Mouse (Mus musculus): ENCODE data around the gene Nrxn3. TPM values are rescaled to one million over a fixed set of nuclear protein-coding genes. Genes with fewer than 3 reads are reported as not detected.

Nrxn3 gene
- polyA plus RNA-seq, 1 experiment from 2014 or later, result 5.3 TPM

DNA sequence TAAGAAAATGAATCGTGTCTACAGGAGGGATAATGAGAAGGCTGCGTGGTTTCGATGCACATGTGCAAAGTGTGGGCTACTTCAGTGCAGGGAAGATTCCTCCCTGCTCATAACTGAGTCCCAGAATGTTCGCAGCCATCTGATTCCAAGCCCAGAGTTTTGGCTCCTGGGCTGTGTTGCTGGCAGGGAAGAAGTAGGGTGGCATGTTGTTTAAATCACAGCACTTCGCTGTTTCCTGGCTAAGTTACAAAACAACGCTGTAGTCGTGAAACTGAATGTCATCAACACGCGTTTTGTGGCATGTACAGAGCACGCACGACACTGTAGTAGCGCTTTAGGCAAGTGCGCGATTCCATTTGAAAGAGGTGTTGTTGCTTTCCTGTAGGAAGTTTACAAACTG, 999.8 kb downstream of the Nrxn3 start:
- 92% methylated on average over 14 of the region's 14 CpGs for WGBS

DNA sequence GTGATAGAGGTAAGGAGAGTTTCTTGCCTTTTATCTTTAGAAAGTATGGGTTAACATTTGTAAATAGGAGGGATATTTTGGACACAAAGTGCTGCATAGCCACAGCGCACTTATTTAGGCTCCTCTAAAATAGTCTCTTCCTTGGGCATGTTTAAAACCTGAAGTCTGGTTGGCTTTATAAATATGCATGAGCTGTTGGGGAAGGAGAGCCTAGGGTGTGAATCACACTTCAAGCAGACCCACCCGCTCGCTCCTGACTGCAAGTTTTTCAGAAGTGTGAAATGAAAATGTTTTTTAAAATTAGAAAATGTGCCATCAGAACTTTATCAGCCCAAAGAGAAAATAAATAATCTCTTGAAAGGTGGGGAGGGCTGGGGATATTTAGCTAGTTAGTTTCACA, 1001.4 kb downstream of the Nrxn3 start:
- Histone ChIP-seq H3K9ac (no peak overlapping the region), H3K4me3 (replicated peaks) (no peak overlapping the region), H3K27ac (no peak overlapping the region), H3K27me3 (no peaks in the 10 kb centered on the region), H3K4me2 (no peak overlapping the region), H3K9me3 (replicated peaks) (no peaks in the 10 kb centered on the region), H3K4me1 (no peaks in the 10 kb centered on the region), H3K36me3 (no peaks in the 10 kb centered on the region)
- ATAC-seq (replicated peaks; ENCODE audit: low FRiP score), result no peak
- WGBS, result 64% methylated on average over 3 of the region's 3 CpGs

More for the DNA sequence above, 999.8 kb downstream of the Nrxn3 start:
- Histone ChIP-seq H3K36me3 (no peaks in the 10 kb centered on the region), H3K4me2 (no peak overlapping the region), H3K9me3 (replicated peaks) (no peaks in the 10 kb centered on the region), H3K4me1 (no peaks in the 10 kb centered on the region), H3K27ac (no peak overlapping the region), H3K4me3 (replicated peaks) (no peak overlapping the region), H3K27me3 (no peaks in the 10 kb centered on the region), H3K9ac (no peak overlapping the region)
- no peak for ATAC-seq (replicated peaks; ENCODE audit: low FRiP score)

DNA sequence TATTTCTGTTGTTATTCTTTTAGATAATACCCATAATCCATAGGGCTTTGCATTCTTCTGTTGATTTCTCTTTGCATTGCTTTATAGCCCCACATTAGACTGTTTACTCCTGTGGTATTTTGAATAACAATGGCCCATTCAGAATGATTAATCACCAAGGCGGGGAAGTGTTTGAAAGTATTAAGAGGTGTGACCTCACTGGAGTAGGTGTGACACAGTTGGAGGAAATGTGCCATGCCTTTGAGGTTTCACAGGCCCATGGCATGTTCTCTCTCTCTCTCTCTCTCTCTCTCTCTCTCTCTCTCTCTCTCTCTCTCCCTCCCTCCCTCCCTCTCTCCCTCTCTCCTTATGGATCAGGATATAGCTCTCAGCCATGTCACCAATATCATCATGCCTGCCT, 1019.6 kb downstream of the Nrxn3 start:
- WGBS, result 59% methylated on average over 1 of the region's 1 CpGs
- ATAC-seq (replicated peaks; ENCODE audit: low FRiP score), result no peak
- H3K4me1 ChIP-seq, result no peaks in the 10 kb centered on the region
- H3K4me3 ChIP-seq (replicated peaks), result no peak overlapping the region
- no peak overlapping the region for H3K9ac ChIP-seq
- no peaks in the 10 kb centered on the region for H3K9me3 ChIP-seq (replicated peaks)
- H3K27me3 ChIP-seq, result no peaks in the 10 kb centered on the region
- no peak overlapping the region for H3K27ac ChIP-seq
- H3K36me3 ChIP-seq, result no peaks in the 10 kb centered on the region
- no peak overlapping the region for H3K4me2 ChIP-seq

DNA sequence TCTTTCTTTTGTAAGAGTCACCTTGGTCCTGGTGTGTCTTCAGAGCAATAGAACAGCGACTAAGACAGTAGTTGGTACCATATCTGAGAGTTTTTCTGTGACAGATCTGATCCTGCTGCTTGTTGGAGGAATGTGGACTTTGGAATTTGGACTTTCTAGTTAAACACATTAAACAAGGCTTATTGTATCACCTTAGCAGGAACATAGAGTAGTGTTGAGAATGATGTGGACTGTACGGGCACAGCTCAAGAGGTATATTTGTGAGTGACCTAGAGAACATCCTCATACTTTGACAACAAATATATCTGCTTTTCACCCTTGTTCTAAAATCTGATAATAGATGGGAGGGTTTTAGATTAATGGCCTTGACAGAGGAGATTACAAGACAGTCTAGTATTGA, 1020.1 kb downstream of the Nrxn3 start:
- ATAC-seq (replicated peaks; ENCODE audit: low FRiP score), result no peak
- WGBS, result 89% methylated on average over 2 of the region's 2 CpGs
- Histone ChIP-seq H3K9ac (no peak overlapping the region), H3K36me3 (no peaks in the 10 kb centered on the region), H3K27me3 (no peaks in the 10 kb centered on the region), H3K4me3 (replicated peaks) (no peak overlapping the region), H3K9me3 (replicated peaks) (no peaks in the 10 kb centered on the region), H3K4me1 (no peaks in the 10 kb centered on the region), H3K27ac (no peak overlapping the region), H3K4me2 (no peak overlapping the region)

DNA sequence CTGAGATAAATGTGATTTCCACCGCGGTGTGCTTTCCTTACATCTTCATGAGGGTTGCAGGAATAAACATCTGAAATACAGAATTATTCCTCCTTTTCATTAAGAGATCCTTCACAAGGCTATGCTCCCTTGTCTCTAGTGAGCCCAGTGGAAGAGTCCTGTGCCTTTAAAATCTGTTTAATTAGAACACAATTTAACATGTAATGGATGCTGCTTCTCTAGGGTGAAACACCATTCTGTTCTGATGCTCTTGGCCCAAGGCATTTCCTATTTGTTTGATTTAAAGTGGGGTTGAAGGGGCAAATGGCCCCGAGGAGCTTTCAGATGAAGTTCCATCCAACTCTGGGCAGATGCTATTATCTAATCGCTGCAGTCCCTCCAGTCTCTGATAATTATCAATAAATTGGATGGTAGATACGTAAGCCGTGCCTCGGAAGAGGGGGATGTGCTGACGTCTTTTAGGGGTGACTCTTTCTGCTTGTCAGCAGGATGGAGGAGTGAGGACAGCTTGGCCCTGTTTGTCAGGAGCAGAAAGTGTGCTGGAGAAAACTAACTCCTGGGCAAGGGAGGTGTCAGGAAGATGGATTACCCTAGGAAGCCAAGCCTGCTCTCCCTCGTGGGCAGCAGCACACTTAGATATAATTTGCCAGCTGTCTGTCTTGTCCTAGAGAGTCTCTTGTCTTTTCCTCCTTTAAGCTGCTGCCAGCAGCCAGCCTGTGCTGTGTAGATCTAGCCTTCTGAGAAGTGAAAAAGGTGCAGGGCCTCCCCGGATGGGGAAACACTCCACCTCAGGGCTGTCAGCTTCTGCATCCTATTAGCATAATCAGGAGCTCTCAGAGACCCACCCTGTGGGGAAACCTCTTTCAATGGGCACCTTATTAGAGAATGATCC, 1041.8 kb downstream of the Nrxn3 start:
- H3K27me3 ChIP-seq, result no peaks in the 10 kb centered on the region
- H3K9ac ChIP-seq, result no peak overlapping the region
- H3K27ac ChIP-seq, result no peak overlapping the region
- ATAC-seq (replicated peaks; ENCODE audit: low FRiP score), result peak; percentile 40; the same call in 1 of the 2 replicates
- no peaks in the 10 kb centered on the region for H3K36me3 ChIP-seq
- no peaks in the 10 kb centered on the region for H3K4me1 ChIP-seq
- WGBS, result 27% methylated on average over 10 of the region's 10 CpGs
- no peak overlapping the region for H3K4me3 ChIP-seq (replicated peaks)
- H3K9me3 ChIP-seq (replicated peaks), result no peaks in the 10 kb centered on the region
- no peak overlapping the region for H3K4me2 ChIP-seq

DNA sequence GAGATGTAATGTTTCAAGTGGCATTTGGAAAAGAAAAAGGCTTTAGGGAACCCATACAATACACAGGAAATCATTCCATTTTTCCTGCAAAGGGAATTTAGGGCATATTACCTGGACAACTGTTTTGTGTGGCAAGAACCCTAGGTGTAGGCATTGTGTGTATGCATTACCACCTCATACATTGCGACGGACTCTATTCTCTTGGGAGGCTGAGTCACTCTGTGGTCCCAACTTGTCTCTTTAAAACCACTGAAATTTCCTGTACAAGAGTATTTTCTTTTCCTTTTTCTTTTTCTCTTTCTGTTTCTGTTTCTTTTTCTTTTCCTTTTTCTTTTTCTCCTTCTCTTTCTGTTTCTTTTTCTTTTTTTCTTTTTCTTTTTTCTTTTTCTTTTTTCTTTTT, 1042.5 kb downstream of the Nrxn3 start:
- Histone ChIP-seq H3K27ac (no peak overlapping the region), H3K27me3 (no peaks in the 10 kb centered on the region), H3K9me3 (replicated peaks) (no peaks in the 10 kb centered on the region), H3K4me2 (no peak overlapping the region), H3K36me3 (no peaks in the 10 kb centered on the region), H3K4me1 (no peaks in the 10 kb centered on the region), H3K9ac (no peak overlapping the region), H3K4me3 (replicated peaks) (no peak overlapping the region)
- ATAC-seq (replicated peaks; ENCODE audit: low FRiP score), result no peak
- 74% methylated on average over 2 of the region's 2 CpGs for WGBS

DNA sequence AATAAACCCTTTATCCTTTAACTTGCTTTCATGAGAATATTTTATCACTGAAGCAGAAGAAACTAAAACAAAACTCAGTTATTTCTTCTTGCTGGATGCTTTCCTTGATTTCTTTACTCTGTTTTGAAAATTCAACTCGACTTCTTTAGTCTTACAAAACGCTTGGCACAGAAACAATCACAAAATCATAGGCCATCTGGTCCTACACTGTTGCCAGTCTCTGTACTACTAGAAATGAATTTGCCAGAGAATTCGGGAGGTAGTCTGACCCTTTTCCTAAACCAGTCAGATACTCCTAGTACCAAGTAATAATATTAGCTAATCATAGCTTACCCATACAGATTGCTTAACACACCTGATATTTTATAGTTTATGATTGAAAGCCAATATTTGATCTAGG, 1066.1 kb downstream of the Nrxn3 start:
- Histone ChIP-seq H3K9ac (no peak overlapping the region), H3K4me1 (no peaks in the 10 kb centered on the region), H3K27ac (no peak overlapping the region), H3K36me3 (no peaks in the 10 kb centered on the region), H3K9me3 (replicated peaks) (no peaks in the 10 kb centered on the region), H3K27me3 (no peaks in the 10 kb centered on the region), H3K4me3 (replicated peaks) (no peak overlapping the region), H3K4me2 (no peak overlapping the region)
- WGBS, result 84% methylated on average over 3 of the region's 3 CpGs
- no peak for ATAC-seq (replicated peaks; ENCODE audit: low FRiP score)

DNA sequence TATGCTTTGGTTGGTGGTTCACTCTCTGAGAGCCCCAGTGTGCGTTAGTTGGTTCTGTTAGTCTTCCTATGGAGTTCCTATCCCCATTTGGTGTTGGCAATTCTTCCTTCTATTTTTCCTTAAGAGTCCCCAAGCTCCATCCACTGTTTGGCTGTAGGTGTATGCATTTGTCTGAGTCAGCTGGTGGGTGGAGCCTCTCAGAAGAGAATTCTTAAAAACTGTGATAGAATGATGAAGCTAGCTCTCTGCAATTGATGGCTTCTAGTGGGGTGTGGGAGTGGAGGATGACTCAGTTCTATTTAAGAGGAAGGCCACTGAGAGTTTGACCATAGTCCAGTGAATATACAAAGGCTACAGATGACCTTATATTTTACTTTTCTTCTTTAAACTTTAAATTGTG, 1067.3 kb downstream of the Nrxn3 start:
- no peak overlapping the region for H3K9ac ChIP-seq
- H3K4me1 ChIP-seq, result no peaks in the 10 kb centered on the region
- H3K4me2 ChIP-seq, result no peak overlapping the region
- H3K4me3 ChIP-seq (replicated peaks), result no peak overlapping the region
- WGBS, result 94% methylated on average over 1 of the region's 1 CpGs
- no peaks in the 10 kb centered on the region for H3K9me3 ChIP-seq (replicated peaks)
- no peaks in the 10 kb centered on the region for H3K27me3 ChIP-seq
- no peak overlapping the region for H3K27ac ChIP-seq
- ATAC-seq (replicated peaks; ENCODE audit: low FRiP score), result no peak
- no peaks in the 10 kb centered on the region for H3K36me3 ChIP-seq

DNA sequence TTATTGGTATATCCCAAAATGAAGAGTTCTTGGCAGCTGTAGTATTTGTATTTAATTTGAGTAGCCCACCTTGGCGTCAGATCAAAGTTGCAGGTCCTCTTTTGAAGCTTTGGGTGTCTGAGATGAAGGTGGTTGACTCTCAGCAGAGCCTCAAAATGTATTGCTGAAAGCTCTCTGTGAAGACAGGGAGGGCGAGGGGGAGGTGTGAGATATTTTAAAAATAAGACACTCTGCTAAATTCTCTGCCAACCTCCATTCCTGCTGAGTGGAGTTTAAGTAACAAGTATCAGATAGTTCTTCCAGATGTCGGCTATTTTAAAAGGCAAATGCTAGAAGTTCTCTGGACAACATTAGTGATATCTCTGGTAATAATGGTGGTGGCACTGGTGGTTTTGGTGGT, 1069.2 kb downstream of the Nrxn3 start:
- WGBS, result 83% methylated on average over 3 of the region's 3 CpGs
- no peak for ATAC-seq (replicated peaks; ENCODE audit: low FRiP score)

DNA sequence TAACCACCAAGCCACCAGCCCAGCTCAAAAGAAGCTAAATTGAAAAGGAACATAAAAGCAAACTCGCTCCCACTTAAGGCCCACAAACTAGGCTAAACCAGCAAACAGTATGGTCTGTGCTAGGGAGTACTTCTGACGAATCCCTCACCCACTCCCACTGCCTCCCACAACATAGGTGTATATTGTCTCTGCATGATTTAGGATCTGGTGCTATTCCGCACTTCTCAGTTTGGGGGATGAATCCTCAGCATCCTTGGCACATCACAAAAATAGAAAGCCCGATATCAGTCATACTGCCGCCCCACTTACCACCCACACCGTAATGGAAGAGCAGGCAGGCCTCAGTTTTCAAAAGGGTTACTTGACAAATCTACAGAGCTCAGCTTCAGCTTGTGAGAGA, 1072.1 kb downstream of the Nrxn3 start:
- Histone ChIP-seq H3K9ac (no peak overlapping the region), H3K27me3 (no peaks in the 10 kb centered on the region), H3K4me2 (no peak overlapping the region), H3K36me3 (no peaks in the 10 kb centered on the region), H3K27ac (no peak overlapping the region), H3K9me3 (replicated peaks) (no peaks in the 10 kb centered on the region), H3K4me1 (no peaks in the 10 kb centered on the region), H3K4me3 (replicated peaks) (no peak overlapping the region)
- no peak for ATAC-seq (replicated peaks; ENCODE audit: low FRiP score)
- WGBS, result 86% methylated on average over 6 of the region's 6 CpGs

More for the DNA sequence above, 1069.2 kb downstream of the Nrxn3 start:
- Histone ChIP-seq H3K27me3 (no peaks in the 10 kb centered on the region), H3K4me3 (replicated peaks) (no peak overlapping the region), H3K27ac (no peak overlapping the region), H3K36me3 (no peaks in the 10 kb centered on the region), H3K9ac (no peak overlapping the region), H3K4me1 (no peaks in the 10 kb centered on the region), H3K4me2 (no peak overlapping the region), H3K9me3 (replicated peaks) (no peaks in the 10 kb centered on the region)

DNA sequence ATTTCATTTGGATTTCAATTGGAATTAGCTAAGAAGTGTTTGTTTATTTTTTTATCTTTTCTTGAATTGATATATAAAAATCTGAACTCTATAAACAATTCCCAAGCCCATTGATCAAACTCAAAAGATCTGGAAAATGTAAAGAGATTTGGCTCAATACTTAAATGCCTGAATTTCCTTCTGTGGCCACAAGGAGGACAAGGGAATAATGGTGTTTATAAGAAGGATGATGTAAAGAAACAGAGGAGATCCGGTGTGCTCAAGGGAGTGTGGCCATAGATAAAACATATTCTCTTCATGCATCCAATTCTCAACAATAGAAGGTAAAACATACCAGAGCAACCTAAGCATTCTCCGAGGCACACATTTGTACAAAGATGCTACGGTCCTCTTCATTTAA, 1085.5 kb downstream of the Nrxn3 start:
- H3K4me3 ChIP-seq (replicated peaks), result no peak overlapping the region
- no peak for ATAC-seq (replicated peaks; ENCODE audit: low FRiP score)
- peaks cover 8% of the 10 kb centered on the region for H3K27me3 ChIP-seq
- H3K36me3 ChIP-seq, result no peaks in the 10 kb centered on the region
- no peak overlapping the region for H3K9ac ChIP-seq
- H3K27ac ChIP-seq, result no peak overlapping the region
- no peak overlapping the region for H3K4me2 ChIP-seq
- no peaks in the 10 kb centered on the region for H3K9me3 ChIP-seq (replicated peaks)
- 50% methylated on average over 3 of the region's 3 CpGs for WGBS
- H3K4me1 ChIP-seq, result peaks cover 16% of the 10 kb centered on the region

DNA sequence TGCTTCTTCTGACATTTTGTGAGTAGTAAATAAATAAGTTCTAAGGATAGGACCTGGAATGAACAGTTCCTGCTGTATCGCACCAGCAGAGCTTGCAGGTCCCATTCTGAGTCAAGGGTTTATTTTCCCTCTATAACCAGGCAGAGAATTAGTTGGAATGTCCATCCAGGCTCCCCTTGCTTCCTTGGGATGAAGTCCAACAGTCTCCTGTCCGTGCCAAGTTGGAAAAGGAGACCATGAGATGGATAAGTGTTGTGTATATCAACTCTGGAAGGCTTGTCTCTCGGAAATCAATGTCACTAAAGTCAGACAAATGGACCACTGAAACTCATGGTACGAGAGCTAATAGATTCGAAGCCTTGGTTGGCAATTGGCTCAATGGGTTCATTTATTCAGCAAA, 1087.5 kb downstream of the Nrxn3 start:
- Histone ChIP-seq H3K27me3 (peaks cover 23% of the 10 kb centered on the region), H3K4me2 (no peak overlapping the region), H3K36me3 (no peaks in the 10 kb centered on the region), H3K27ac (no peak overlapping the region), H3K4me1 (peaks cover 19% of the 10 kb centered on the region), H3K4me3 (replicated peaks) (no peak overlapping the region), H3K9ac (no peak overlapping the region), H3K9me3 (replicated peaks) (no peaks in the 10 kb centered on the region)
- ATAC-seq (replicated peaks; ENCODE audit: low FRiP score), result no peak
- 84% methylated on average over 5 of the region's 5 CpGs for WGBS

Data from kidney, embryonic 15.5 days (tissue).